ENCODE assay signal across 16 mouse cellular contexts in genomic region chr19:20437043-20437442, GRCm38 (mm10). TPM values are rescaled to one million over a fixed set of nuclear protein-coding genes. Genes with fewer than 3 reads are reported as not detected.
DNase-seq lines count a peak whose midpoint lies in the region; ATAC-seq and TF ChIP-seq lines count a peak whose summit lies in the region.
"Had no signal": no experiment of that assay in that cellular context is flagged by ENCODE, and none has a peak within 500 bp of the region (broad histone marks: within the 10 kb centered on the region; RNA-seq: fewer than 3 reads in every experiment).

No protein-coding gene starts in this region.

- no peak overlapping the region for H3K4me3 ChIP-seq in intestine, postnatal 0 days (ENCODE audit: low read depth, low read length)
- H3K4me3 ChIP-seq in intestine, embryonic 15.5 days (replicated peaks) = no peak overlapping the region
- H3K4me3 ChIP-seq: embryonic facial prominence, embryonic 13.5 days; forebrain, embryonic 13.5 days; heart, embryonic 15.5 days; myocyte had no signal

- H3K36me3 ChIP-seq in intestine, postnatal 0 days (ENCODE audit: control insufficient read depth, insufficient read depth) = no peaks in the 10 kb centered on the region
- H3K36me3 ChIP-seq in intestine, embryonic 15.5 days = no peaks in the 10 kb centered on the region
- H3K36me3 ChIP-seq: embryonic facial prominence, embryonic 13.5 days; G1E; heart, embryonic 15.5 days had no signal

- ATAC-seq in intestine, postnatal 0 days = no peak
- ATAC-seq in intestine, embryonic 15.5 days = no peak
- ATAC-seq: activated CD4-positive, CD25-positive, alpha-beta regulatory T cell, adult 4 months; forebrain, embryonic 13.5 days had no signal

- no peak overlapping the region for H3K9ac ChIP-seq in intestine, postnatal 0 days (ENCODE audit: low read depth, low read length)
- no peak overlapping the region for H3K9ac ChIP-seq in intestine, embryonic 15.5 days
- H3K9ac ChIP-seq: embryonic facial prominence, embryonic 13.5 days; forebrain, embryonic 13.5 days; heart, embryonic 15.5 days had no signal

- H3K9me3 ChIP-seq in intestine, postnatal 0 days (ENCODE audit: control insufficient read depth) = no peaks in the 10 kb centered on the region
- H3K9me3 ChIP-seq in intestine, embryonic 15.5 days = no peaks in the 10 kb centered on the region
- H3K9me3 ChIP-seq: embryonic facial prominence, embryonic 13.5 days; forebrain, embryonic 13.5 days; G1E; heart, embryonic 15.5 days had no signal

- no peak overlapping the region for H3K27ac ChIP-seq in intestine, postnatal 0 days (ENCODE audit: low read depth, low read length)
- no peak overlapping the region for H3K27ac ChIP-seq in intestine, embryonic 15.5 days
- H3K27ac ChIP-seq: embryonic facial prominence, embryonic 13.5 days; forebrain, embryonic 13.5 days; heart, embryonic 15.5 days had no signal

- peak; percentile 2 for DNase-seq in adrenal gland, postnatal 25 days
- no peak for DNase-seq in adrenal gland, postnatal 4 days (ENCODE audit: low spot score in 2 of 2)
- DNase-seq in urinary bladder, postnatal 25 days (ENCODE audit: low spot score) = peak; percentile 22
- DNase-seq in urinary bladder, adult 18-20 months (ENCODE audit: low spot score in 2 of 2) = no peak
- peak; percentile 41 to 63 for DNase-seq in lung, postnatal 4 days
- DNase-seq in spleen, adult 18-20 months = no peak
- DNase-seq: kidney, postnatal 25 days; liver had no signal

- H3K27me3 ChIP-seq in intestine, postnatal 0 days (replicated peaks; ENCODE audit: control insufficient read depth, insufficient read depth, low read length) = no peaks in the 10 kb centered on the region
- no peaks in the 10 kb centered on the region for H3K27me3 ChIP-seq in intestine, embryonic 15.5 days (replicated peaks)
- H3K27me3 ChIP-seq: embryonic facial prominence, embryonic 13.5 days; forebrain, embryonic 13.5 days; heart, embryonic 15.5 days had no signal

- H3K4me1 ChIP-seq in intestine, postnatal 0 days (replicated peaks; ENCODE audit: control insufficient read depth, insufficient read depth, low read length) = no peaks in the 10 kb centered on the region
- no peaks in the 10 kb centered on the region for H3K4me1 ChIP-seq in intestine, embryonic 15.5 days (replicated peaks)
- H3K4me1 ChIP-seq: forebrain, embryonic 13.5 days; heart, embryonic 15.5 days had no signal

- TF ChIP-seq CTCF in intestine, postnatal 0 days (IDR thresholded peaks at IDR 0.05; ENCODE audit: low read depth) = peak; percentile 22; the same call in 1 of the 2 replicates

- 57% methylated on average over 5 of the region's 5 CpGs for WGBS in intestine, postnatal 0 days
- WGBS in intestine, embryonic 15.5 days = 56% methylated on average over 5 of the region's 5 CpGs

- no peak overlapping the region for H3K4me2 ChIP-seq in intestine, postnatal 0 days (replicated peaks; ENCODE audit: low read depth)
- no peak overlapping the region for H3K4me2 ChIP-seq in intestine, embryonic 15.5 days (replicated peaks)
- H3K4me2 ChIP-seq: embryonic facial prominence, embryonic 13.5 days; forebrain, embryonic 13.5 days; heart, embryonic 15.5 days had no signal

RNA-seq across cellular contexts. Expression of gene Anxa1, which starts 46.3 kb away (rescaled TPM):
- 10.7 and 11.4 TPM in 2 replicates for total RNA-seq in adrenal gland, postnatal 25 days (2021)
- total RNA-seq in adrenal gland, postnatal 4 days (2021) = 10 to 100 TPM; 23.7 to 33.0 TPM
- 46.5 and 48.9 TPM in 2 replicates for polyA plus RNA-seq in intestine, postnatal 0 days (2015; fragmentation: Nextera tagmentation; extraction: Ambion mirVana)
- polyA plus RNA-seq in intestine, embryonic 15.5 days (2015; fragmentation: Nextera tagmentation; extraction: Ambion mirVana) = 51.5 and 61.8 TPM in 2 replicates
- polyA plus RNA-seq: G1E had no signal

RNA-seq across cellular contexts. Expression of gene Aldh1a1, which starts 55.5 kb away (rescaled TPM):
- 372 and 404 TPM in 2 replicates for total RNA-seq in adrenal gland, postnatal 25 days (2021)
- total RNA-seq in adrenal gland, postnatal 4 days (2021) = 10 to 100 TPM; 32.5 to 35.6 TPM
- polyA plus RNA-seq in intestine, postnatal 0 days (2015; fragmentation: Nextera tagmentation; extraction: Ambion mirVana) = 37.4 and 39.2 TPM in 2 replicates
- 84.5 and 86.9 TPM in 2 replicates for polyA plus RNA-seq in intestine, embryonic 15.5 days (2015; fragmentation: Nextera tagmentation; extraction: Ambion mirVana)
- polyA plus RNA-seq: G1E, myocyte had no signal

Comparison
In these comparisons a context has a peak if more than half of its experiments do, and no peak if none do; other contexts are left out.
1. DNase-seq: peak in adrenal gland, postnatal 25 days (single experiment), urinary bladder, postnatal 25 days (single experiment) and lung, postnatal 4 days (2 of 2); none in adrenal gland, postnatal 4 days (0 of 2), urinary bladder, adult 18-20 months (0 of 2) and spleen, adult 18-20 months (0 of 2).
2. RNA of gene Aldh1a1, which starts 55.5 kb away (total RNA-seq): 372 to 404 TPM in adrenal gland, postnatal 25 days; 32.5 to 35.6 TPM in adrenal gland, postnatal 4 days; every median in the first group is over 10 times any median in the second.